Mouse (Mus musculus) CH12.LX (cell line): ENCODE measurements at regions not wholly inside any gene's neighbourhood (a gene's known extent, or its start where the extent isn't known, plus 50 kb on each side); places are given as distances from the start of the nearest gene placed in this dataset.

Source experiments
- DNase-seq: peaks from one replicate; pipeline ENCODE4 v3.0.0-alpha.2; 2013; ENCODE audit errors: extremely low read depth
- H3K27ac ChIP-seq: 2 replicates; pipeline ENCODE4 v1.5.1; 2012; ENCODE audit warnings: low read depth, mild to moderate bottlenecking, control low read depth, moderate library complexity; ENCODE audit not compliant: insufficient read depth
- H3K27me3 ChIP-seq: replicated peaks from 2 replicates; pipeline ENCODE3; 2012; ENCODE audit warnings: inconsistent platforms
- H3K36me3 ChIP-seq, 2 experiments: replicated peaks in 1 of 2; 2 replicates each; pipeline versions ENCODE3 to v1.6.1; 2012; ENCODE audit warnings: inconsistent platforms in 1 of 2, low read length in 1 of 2, mild to moderate bottlenecking in 1 of 2, mixed read lengths in 1 of 2, moderate library complexity in 1 of 2; ENCODE audit not compliant: control insufficient read depth in 1 of 2, insufficient read depth in 1 of 2
- H3K4me1 ChIP-seq, 2 experiments: 2 replicates each; pipeline ENCODE4 v1.6.1; 2012; ENCODE audit warnings: inconsistent platforms in 1 of 2, moderate library complexity in 1 of 2; ENCODE audit not compliant: insufficient read depth in 2 of 2, control insufficient read depth in 1 of 2
- H3K4me2 ChIP-seq: 2 replicates; pipeline ENCODE4 v1.6.1; 2012; ENCODE audit warnings: low read depth, mild to moderate bottlenecking, control low read depth; ENCODE audit not compliant: poor library complexity, insufficient read depth, severe bottlenecking
- H3K4me3 ChIP-seq, 3 experiments: fragments of 150-350 bp in 1 of 3; sonication (generic) in 1 of 3; replicated peaks in 1 of 3; 2 replicates each; pipeline versions ENCODE3 to v1.5.1; 2011 to 2012; ENCODE audit warnings: low read depth in 2 of 3, low read length in 2 of 3, mild to moderate bottlenecking in 2 of 3, moderate library complexity in 2 of 3, control low read depth in 1 of 3, improper control_type of control experiment in 1 of 3, inconsistent platforms in 1 of 3, mixed read lengths in 1 of 3; ENCODE audit not compliant: poor library complexity in 1 of 3
- H3K79me2 ChIP-seq: replicated peaks from 2 replicates; pipeline ENCODE4 v1.6.1; 2012; ENCODE audit warnings: mild to moderate bottlenecking, moderate library complexity; ENCODE audit not compliant: control insufficient read depth, poor library complexity, insufficient read depth, severe bottlenecking; ENCODE audit errors: extremely low read depth
- H3K9ac ChIP-seq: 2 replicates; pipeline ENCODE4 v1.6.1; 2012; ENCODE audit warnings: low read depth, mild to moderate bottlenecking, control low read depth, moderate library complexity; ENCODE audit not compliant: insufficient read depth
- H3K9me3 ChIP-seq: replicated peaks from 2 replicates; pipeline ENCODE3; 2012; ENCODE audit warnings: low read length, inconsistent platforms, mixed read lengths
- BHLHE40 ChIP-seq: IDR thresholded peaks from 2 replicates; pipeline ENCODE4 v1.6.1; 2011; ENCODE audit warnings: mild to moderate bottlenecking, low read depth, low read length, improper control_type of control experiment
- CHD1 ChIP-seq: IDR thresholded peaks from 2 replicates; pipeline ENCODE4 v1.6.1; 2012; ENCODE audit warnings: low read depth, low read length, improper control_type of control experiment, inconsistent platforms
- CHD2 ChIP-seq: IDR thresholded peaks from 2 replicates; pipeline ENCODE4 v1.6.1; 2011; ENCODE audit warnings: low read length, improper control_type of control experiment
- CTCF ChIP-seq, 2 experiments: IDR thresholded peaks in 1 of 2; conservative IDR thresholded peaks in 1 of 2; 2 replicates each; pipeline ENCODE4 v1.5.1; 2011 to 2012; ENCODE audit warnings: low read depth in 2 of 2, low read length in 2 of 2, improper control_type of control experiment in 1 of 2, inconsistent platforms in 1 of 2, mild to moderate bottlenecking in 1 of 2, moderate library complexity in 1 of 2
- E2F4 ChIP-seq: IDR thresholded peaks from 2 replicates; pipeline ENCODE4 v1.6.1; 2011; ENCODE audit warnings: low read depth, low read length, improper control_type of control experiment; ENCODE audit not compliant: insufficient replicate concordance
- IRF4 ChIP-seq: IDR thresholded peaks from 2 replicates; pipeline ENCODE4 v1.6.1; 2014; ENCODE audit warnings: low read depth, mild to moderate bottlenecking, inconsistent platforms, low read length, improper control_type of control experiment
- JUND ChIP-seq: conservative IDR thresholded peaks from 2 replicates; pipeline ENCODE4 v1.6.1; 2011; ENCODE audit warnings: low read depth, low read length, improper control_type of control experiment
- KAT2A ChIP-seq: IDR thresholded peaks from 2 replicates; pipeline ENCODE4 v1.6.1; 2012; ENCODE audit warnings: low read length, improper control_type of control experiment, inconsistent platforms; ENCODE audit not compliant: insufficient replicate concordance
- MAZ ChIP-seq: IDR thresholded peaks from 2 replicates; pipeline ENCODE4 v1.6.1; 2012; ENCODE audit warnings: low read depth, mild to moderate bottlenecking, inconsistent platforms, low read length, improper control_type of control experiment, moderate library complexity
- MXI1 ChIP-seq: IDR thresholded peaks from 2 replicates; pipeline ENCODE4 v1.6.1; 2011; ENCODE audit warnings: mild to moderate bottlenecking, low read depth, low read length, improper control_type of control experiment
- NELFE ChIP-seq: IDR thresholded peaks from 2 replicates; pipeline ENCODE4 v1.6.1; 2011; ENCODE audit warnings: low read depth, low read length, improper control_type of control experiment
- PAX5 ChIP-seq: IDR thresholded peaks from 2 replicates; pipeline ENCODE4 v1.6.1; 2012; ENCODE audit warnings: low read length, inconsistent platforms, mixed read lengths
- POLR2AphosphoS2 ChIP-seq: IDR thresholded peaks from 2 replicates; pipeline ENCODE4 v1.6.1; 2011; ENCODE audit warnings: low read depth, low read length, improper control_type of control experiment
- RAD21 ChIP-seq: IDR thresholded peaks from 2 replicates; pipeline ENCODE4 v1.6.1; 2011; ENCODE audit warnings: low read depth, mild to moderate bottlenecking, low read length, improper control_type of control experiment, moderate library complexity
- RCOR1 ChIP-seq: conservative IDR thresholded peaks from 2 replicates; pipeline ENCODE4 v1.6.1; 2012; ENCODE audit warnings: low read depth, mild to moderate bottlenecking, inconsistent platforms, low read length, improper control_type of control experiment
- SMC3 ChIP-seq: IDR thresholded peaks from 2 replicates; pipeline ENCODE4 v1.6.1; 2011; ENCODE audit warnings: low read depth, low read length, improper control_type of control experiment
- TCF12 ChIP-seq: IDR thresholded peaks from 2 replicates; pipeline ENCODE4 v1.6.1; 2014; ENCODE audit warnings: low read depth, mild to moderate bottlenecking, inconsistent platforms, low read length, improper control_type of control experiment
- ZKSCAN1 ChIP-seq: IDR thresholded peaks from 2 replicates; pipeline ENCODE4 v1.6.1; 2012; ENCODE audit warnings: low read depth, inconsistent platforms, low read length, improper control_type of control experiment, borderline replicate concordance
- ZNF384 ChIP-seq: IDR thresholded peaks from 2 replicates; pipeline ENCODE4 v1.6.1; 2012; ENCODE audit warnings: low read depth, low read length, improper control_type of control experiment, inconsistent platforms
- dilution Hi-C: fragments of 300-500 bp; cut with MboI; formaldehyde crosslinking; loops from 2 replicates; pipeline ENCODE4 v1.14.3; 2020; ENCODE audit warnings: low sequenced_read_pairs; ENCODE audit not compliant: extremely low pct_unique_long_range_greater_than_20kb, extremely low pct_ligation_motif_present
- in situ Hi-C: fragments of 300-500 bp; cut with MboI; formaldehyde crosslinking; loops from 3 replicates; pipeline ENCODE4 v1.14.3; 2019; ENCODE audit warnings: low sequenced_read_pairs, low pct_ligation_motif_present, low pct_unique_long_range_greater_than_20kb, mixed read lengths

DNA sequence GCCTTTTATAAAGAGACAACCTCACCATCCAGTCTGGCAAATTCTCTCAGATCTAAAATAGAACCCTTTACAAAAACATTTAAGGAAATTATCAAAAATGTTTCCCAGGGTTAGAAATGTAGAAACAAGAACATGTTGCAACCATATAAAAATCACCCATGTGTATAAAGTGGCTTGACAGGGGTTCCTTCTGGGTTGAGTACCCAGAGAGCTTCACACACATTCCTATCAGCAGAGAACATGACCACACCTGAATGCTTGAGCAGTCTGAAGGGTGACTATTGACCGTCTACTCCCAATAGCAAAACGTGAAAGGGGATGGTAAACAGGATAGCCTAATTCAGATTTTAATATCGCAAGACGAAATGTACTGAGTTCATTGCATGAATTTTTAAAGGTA, 57.8 kb upstream of the Zfand5 start:
- DNase-seq: no peak
- Histone ChIP-seq H3K4me3 (no peak overlapping the region), H3K9me3 (no peaks in the 10 kb centered on the region), H3K4me1 (peaks cover 0 to 8% of the 10 kb centered on the region in 2 experiments; a peak in 1 of 4 replicates), H3K9ac (no peak overlapping the region), H3K79me2 (no peaks in the 10 kb centered on the region), H3K27me3 (no peaks in the 10 kb centered on the region), H3K36me3 (no peaks in the 10 kb centered on the region), H3K27ac (no peak overlapping the region), H3K4me2 (no peak overlapping the region)
- dilution Hi-C loops: no loop called here
- in situ Hi-C loops: no loop called here
- TF ChIP-seq CHD1 (no peak), CTCF (conservative IDR thresholded peaks at IDR 0.05 in 1 of 2, IDR thresholded peaks at IDR 0.05 in 1 of 2; ENCODE audit: low read depth in 2 of 2, low read length in 2 of 2) (no peak), BHLHE40 (no peak), KAT2A (no peak), CHD2 (no peak), ZNF384 (no peak), MAZ (no peak), RAD21 (no peak), TCF12 (no peak), JUND (no peak), IRF4 (no peak), POLR2AphosphoS2 (no peak), E2F4 (no peak), MXI1 (no peak), NELFE (no peak), SMC3 (no peak), RCOR1 (no peak), PAX5 (no peak), ZKSCAN1 (no peak)

DNA sequence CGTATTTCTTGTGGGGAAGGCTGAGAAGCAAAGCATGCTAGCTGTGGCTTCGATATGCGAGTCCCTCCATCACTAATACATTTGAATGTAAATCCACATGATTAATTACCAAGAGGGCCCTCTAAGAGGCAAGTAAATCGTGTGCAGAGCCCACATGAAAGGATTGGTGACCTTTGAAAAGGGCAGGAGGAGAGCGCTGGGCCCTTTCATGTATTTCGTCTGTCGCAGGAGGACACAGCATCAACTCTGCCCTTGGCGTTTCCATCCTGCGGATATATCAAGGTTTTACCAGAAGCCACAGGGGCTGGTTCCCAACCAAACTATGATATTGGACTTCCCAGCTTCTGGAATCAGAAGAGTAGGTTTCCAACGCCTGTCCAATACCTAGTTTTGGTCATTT, 78.6 kb upstream of the Zfand5 start:
- dilution Hi-C loops (no loop called here), in situ Hi-C loops (no loop called here)

More for the DNA sequence above, 78.6 kb upstream of the Zfand5 start:
- no peak overlapping the region for H3K27ac ChIP-seq
- no peaks in the 10 kb centered on the region for H3K27me3 ChIP-seq
- H3K4me2 ChIP-seq: no peak overlapping the region
- H3K9me3 ChIP-seq: no peaks in the 10 kb centered on the region
- no peak overlapping the region for H3K4me3 ChIP-seq
- no peaks in the 10 kb centered on the region for H3K4me1 ChIP-seq
- no peak for DNase-seq
- no peak for TF ChIP-seq MAZ
- no peak for TF ChIP-seq RAD21
- no peak for TF ChIP-seq POLR2AphosphoS2
- no peaks in the 10 kb centered on the region for H3K79me2 ChIP-seq
- H3K36me3 ChIP-seq: no peaks in the 10 kb centered on the region
- H3K9ac ChIP-seq: no peak overlapping the region
